Mouse (Mus musculus) limb, embryonic 12.5 days (tissue): ENCODE measurements at regions not wholly inside any gene's neighbourhood (a gene's known extent, or its start where the extent isn't known, plus 50 kb on each side); places are given as distances from the start of the nearest gene placed in this dataset.
"Not testable (repeated sequence)": the region's sequence is repeated elsewhere in the genome, so short reads cannot be mapped to it uniquely, and the experiment has no call there.

Experiments
- ATAC-seq: fragments of 200-750 bp; cut with Nextera tagmentation; 2 replicates; pipeline ENCODE4 v1.8.0; 2017; ENCODE audit warnings: low read depth, moderate TSS enrichment; ENCODE audit not compliant: insufficient number of reproducible peaks, insufficient read depth, low FRiP score, low TSS enrichment
- H3K27ac ChIP-seq: fragments of 300-500 bp; sonication (generic); 2 replicates; pipeline ENCODE4 v1.5.1; 2016; ENCODE audit warnings: mild to moderate bottlenecking, moderate library complexity
- H3K27me3 ChIP-seq: fragments of 300-500 bp; sonication (generic); 2 replicates; pipeline ENCODE4 v1.6.1; 2016; ENCODE audit warnings: mild to moderate bottlenecking, moderate library complexity
- H3K36me3 ChIP-seq: fragments of 300-500 bp; sonication (generic); 2 replicates; pipeline ENCODE4 v1.6.1; 2016; ENCODE audit warnings: mild to moderate bottlenecking, moderate library complexity
- H3K4me1 ChIP-seq: fragments of 300-500 bp; sonication (generic); replicated peaks from 2 replicates; pipeline ENCODE4 v1.6.1; 2016
- H3K4me2 ChIP-seq: fragments of 300-500 bp; sonication (generic); 2 replicates; pipeline ENCODE4 v1.6.1; 2016; ENCODE audit warnings: mild to moderate bottlenecking, moderate library complexity
- H3K4me3 ChIP-seq: fragments of 300-500 bp; sonication (generic); replicated peaks from 2 replicates; pipeline ENCODE4 v1.5.1; 2016; ENCODE audit warnings: mild to moderate bottlenecking
- H3K9ac ChIP-seq: fragments of 300-500 bp; sonication (generic); replicated peaks from 2 replicates; pipeline ENCODE4 v1.6.1; 2016; ENCODE audit warnings: mild to moderate bottlenecking, moderate library complexity
- H3K9me3 ChIP-seq: fragments of 300-500 bp; sonication (generic); 2 replicates; pipeline ENCODE4 v1.6.1; 2016; ENCODE audit warnings: mild to moderate bottlenecking, moderate library complexity
- WGBS: fragments of 180-500 bp; shearing (Covaris S2); methylation state at CpG from one replicate; pipeline ENCODE4 v1.1.7; 2016; 5-methylcytosine and 5-hydroxymethylcytosine counted together

DNA sequence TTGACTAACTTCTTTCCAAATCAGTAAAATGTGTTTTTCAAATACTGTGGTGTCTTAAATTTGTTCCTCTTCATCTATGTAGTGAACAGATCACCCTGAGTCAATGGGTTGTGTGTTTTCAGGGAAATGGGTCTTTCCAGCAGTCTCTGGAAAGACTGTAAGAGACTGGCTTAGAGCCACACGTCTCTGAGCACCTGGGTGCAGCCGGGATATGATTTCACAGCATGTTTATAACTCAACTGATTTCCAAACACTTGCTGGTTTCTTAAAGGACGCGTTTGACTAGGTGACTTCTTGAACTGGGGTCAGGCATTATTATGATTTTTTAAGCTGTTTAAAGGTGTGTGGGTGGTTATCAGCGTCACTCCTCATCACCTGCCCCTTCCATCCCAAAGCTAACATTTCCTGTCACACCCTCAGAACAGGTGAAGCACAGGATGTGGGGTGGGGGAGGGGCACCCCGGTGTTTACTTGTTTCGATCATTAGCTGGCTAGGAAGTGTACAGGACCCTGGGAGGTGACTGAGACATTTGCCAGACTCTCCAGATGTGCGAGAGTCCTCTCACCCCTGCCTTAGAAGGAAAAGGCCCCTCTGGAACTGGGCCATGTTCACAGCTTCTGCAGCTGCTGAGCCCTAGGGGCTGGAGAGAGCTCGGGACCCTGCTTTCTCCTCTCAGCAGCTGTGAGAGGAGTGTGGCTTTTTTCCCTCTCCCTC lies 229.8 kb downstream of the Cd109 start:
- Histone ChIP-seq H3K27me3 (no peaks in the 10 kb centered on the region), H3K36me3 (no peaks in the 10 kb centered on the region), H3K9me3 (no peaks in the 10 kb centered on the region), H3K4me1 (peaks cover 27% of the 10 kb centered on the region), H3K4me2 (peak overlapping the region; percentile 45), H3K27ac (peak overlapping the region; percentile 20), H3K9ac (no peak overlapping the region), H3K4me3 (no peak overlapping the region)
- WGBS, result 12% methylated on average over 9 of the region's 9 CpGs
- peak; percentile 96 for ATAC-seq

DNA sequence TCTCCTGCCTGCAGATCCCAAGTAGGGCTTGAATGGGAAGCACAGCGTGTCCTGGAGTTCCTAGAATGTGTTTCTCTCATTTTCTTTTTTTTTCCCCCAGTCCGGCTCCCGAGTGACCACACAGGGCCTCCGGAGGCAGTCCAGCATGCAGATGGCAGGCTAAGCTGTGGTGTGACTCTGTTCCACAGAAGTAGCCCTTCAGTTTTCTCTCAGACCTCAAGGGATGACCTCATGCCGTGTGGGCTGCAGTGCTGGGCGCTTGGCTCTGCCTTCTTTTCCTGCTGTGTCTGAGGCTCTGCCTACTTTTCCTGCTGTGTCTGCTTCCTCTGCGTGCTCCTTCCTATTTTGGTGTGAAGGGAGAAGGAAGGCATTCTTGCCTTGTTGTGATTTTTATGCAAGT lies 230.8 kb downstream of the Cd109 start:
- Histone ChIP-seq H3K9ac (no peak overlapping the region), H3K27me3 (no peaks in the 10 kb centered on the region), H3K4me2 (peak overlapping the region; percentile 45), H3K4me1 (peaks cover 27% of the 10 kb centered on the region), H3K36me3 (no peaks in the 10 kb centered on the region), H3K4me3 (0 out of 2 replicates have a peak overlapping the region, but pooled peaks have one; percentile 3), H3K27ac (peak overlapping the region; percentile 87), H3K9me3 (no peaks in the 10 kb centered on the region)
- WGBS, result 14% methylated on average over 7 of the region's 7 CpGs
- ATAC-seq, result peak; percentile 45; the same call in 1 of the 2 replicates

DNA sequence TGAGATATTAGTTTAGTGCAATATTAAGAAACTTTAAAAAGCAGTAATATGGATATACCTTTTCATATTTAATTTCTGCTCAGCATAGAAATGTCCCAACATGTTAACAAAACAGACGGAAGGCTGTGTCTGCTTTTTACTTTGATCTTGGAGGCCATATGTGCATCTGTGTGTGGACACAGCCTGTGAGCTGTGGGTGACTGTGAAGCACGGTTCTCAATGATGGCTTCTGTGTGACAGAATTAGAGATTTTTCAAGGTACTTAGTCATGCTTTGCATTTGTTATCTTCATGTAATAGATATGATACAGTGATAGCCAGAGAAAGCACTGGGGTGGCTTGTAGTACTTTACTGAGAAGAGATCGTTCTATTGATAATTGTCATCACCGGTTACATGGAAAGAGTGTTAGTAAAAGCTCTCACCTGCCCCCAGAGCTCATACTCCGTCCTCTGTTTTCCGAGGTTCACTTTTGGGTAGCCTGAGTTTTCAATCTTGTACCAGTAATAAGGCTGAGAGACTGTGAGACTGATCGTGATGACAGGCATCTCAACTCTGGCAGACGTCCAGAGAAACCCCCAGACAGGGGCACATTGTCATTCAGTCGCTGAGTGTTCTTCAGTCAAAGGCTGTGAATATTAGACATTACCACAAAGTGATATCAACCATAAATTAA lies 232.7 kb downstream of the Cd109 start:
- H3K9me3 ChIP-seq, result no peaks in the 10 kb centered on the region
- H3K4me2 ChIP-seq, result no peak overlapping the region
- 54% methylated on average over 9 of the region's 9 CpGs for whole genome bisulfite sequencing
- H3K4me3 ChIP-seq, result no peak overlapping the region
- no peak overlapping the region for H3K27ac ChIP-seq
- H3K9ac ChIP-seq, result no peak overlapping the region
- H3K4me1 ChIP-seq, result peaks cover 27% of the 10 kb centered on the region
- ATAC-seq, result no peak
- H3K36me3 ChIP-seq, result no peaks in the 10 kb centered on the region
- H3K27me3 ChIP-seq, result no peaks in the 10 kb centered on the region

DNA sequence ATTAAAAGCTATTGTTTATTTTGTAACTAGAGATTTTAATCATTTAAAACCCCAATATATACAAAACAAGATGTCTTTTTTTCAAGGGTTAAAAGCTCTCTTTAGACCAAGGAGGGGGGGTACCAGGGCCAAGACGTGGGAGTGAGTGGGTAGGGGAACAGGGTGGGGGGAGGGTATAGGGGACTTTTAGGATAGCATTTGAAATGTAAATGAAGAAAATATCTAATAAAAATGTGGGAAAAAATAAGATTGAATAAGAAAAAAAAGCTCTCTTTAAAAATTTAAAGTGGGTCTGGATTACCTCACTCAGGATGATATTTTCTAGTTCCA lies 233.2 kb downstream of the Cd109 start:
- H3K27me3 ChIP-seq, H3K36me3 ChIP-seq, H3K4me3 ChIP-seq, H3K9ac ChIP-seq, H3K4me2 ChIP-seq, ATAC-seq, H3K9me3 ChIP-seq, H3K27ac ChIP-seq: not testable (repeated sequence)
- WGBS, result 45% methylated on average over 1 of the region's 1 CpGs
- peaks cover 27% of the 10 kb centered on the region for H3K4me1 ChIP-seq

DNA sequence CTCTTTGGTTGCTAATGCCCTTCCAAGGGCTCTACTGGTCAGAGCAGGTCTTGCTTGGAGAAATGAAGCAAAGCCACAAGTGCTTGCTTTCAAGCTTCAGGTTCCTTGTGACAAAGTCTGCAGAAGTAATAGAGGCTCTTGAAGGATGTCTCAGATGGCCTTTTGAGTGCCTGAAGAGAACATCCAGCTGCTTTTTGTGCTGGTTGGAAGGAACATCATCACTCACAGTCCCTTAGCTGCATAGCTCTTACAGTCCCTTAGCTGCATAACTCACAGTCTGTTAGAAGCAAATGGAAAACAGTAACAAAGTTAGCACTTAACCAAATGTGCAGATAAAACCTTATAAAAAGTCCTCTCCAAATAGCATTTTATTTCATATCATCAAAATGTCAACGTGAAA lies 241.6 kb downstream of the Cd109 start:
- H3K27me3 ChIP-seq, result no peaks in the 10 kb centered on the region
- no peak for ATAC-seq
- 94% methylated on average over 1 of the region's 1 CpGs for WGBS
- H3K9ac ChIP-seq, result no peak overlapping the region
- no peaks in the 10 kb centered on the region for H3K4me1 ChIP-seq
- H3K9me3 ChIP-seq, result no peaks in the 10 kb centered on the region
- H3K36me3 ChIP-seq, result no peaks in the 10 kb centered on the region
- no peak overlapping the region for H3K27ac ChIP-seq
- H3K4me2 ChIP-seq, result no peak overlapping the region
- no peak overlapping the region for H3K4me3 ChIP-seq

DNA sequence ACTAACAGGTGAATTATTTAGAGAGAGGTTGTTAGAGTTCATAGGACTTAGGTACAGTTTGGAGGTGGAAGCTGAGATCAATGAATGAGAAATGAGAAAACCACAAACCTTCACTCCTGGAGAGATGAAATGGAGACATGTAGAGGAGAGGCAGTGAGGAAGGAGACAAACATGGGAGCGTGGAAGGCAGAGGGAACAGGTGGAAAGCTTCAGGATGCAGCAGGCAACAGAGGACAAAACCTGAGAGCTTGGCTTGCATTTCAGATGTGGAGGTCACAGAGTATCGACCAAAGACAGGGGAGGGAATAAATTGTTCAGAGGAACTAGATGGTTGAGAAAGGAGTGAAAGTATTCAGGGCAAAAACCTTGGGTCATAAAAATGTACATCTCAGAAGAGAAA lies 244.6 kb downstream of the Cd109 start:
- no peaks in the 10 kb centered on the region for H3K4me1 ChIP-seq
- ATAC-seq, result no peak
- no peak overlapping the region for H3K4me3 ChIP-seq
- no peaks in the 10 kb centered on the region for H3K27me3 ChIP-seq
- 88% methylated on average over 2 of the region's 2 CpGs for WGBS
- no peak overlapping the region for H3K4me2 ChIP-seq
- no peak overlapping the region for H3K9ac ChIP-seq
- H3K9me3 ChIP-seq, result no peaks in the 10 kb centered on the region
- no peak overlapping the region for H3K27ac ChIP-seq
- H3K36me3 ChIP-seq, result no peaks in the 10 kb centered on the region

DNA sequence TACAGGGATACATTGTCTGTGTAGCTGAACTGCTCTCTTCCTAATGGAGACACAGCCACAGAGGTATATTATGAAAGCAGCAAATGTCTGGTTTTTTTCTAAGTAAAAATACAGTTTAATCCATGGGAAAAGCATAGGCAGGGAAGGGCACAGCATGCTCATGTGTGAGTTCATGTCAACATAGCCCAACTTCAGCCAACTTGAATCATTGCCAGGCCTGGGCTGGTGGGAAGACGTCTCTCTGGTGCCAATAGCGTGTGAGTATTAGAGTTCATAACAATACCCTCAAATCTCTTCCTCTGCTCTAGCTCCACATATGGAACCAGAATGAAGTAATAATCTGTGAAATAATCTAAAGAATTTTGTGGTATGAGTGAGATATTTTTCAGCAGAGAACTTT lies 257.2 kb downstream of the Cd109 start:
- Histone ChIP-seq H3K9ac (no peak overlapping the region), H3K27ac (no peak overlapping the region), H3K4me3 (no peak overlapping the region), H3K27me3 (no peaks in the 10 kb centered on the region), H3K4me2 (no peak overlapping the region), H3K4me1 (peaks cover 8% of the 10 kb centered on the region; the same call in 1 of the 2 replicates), H3K9me3 (no peaks in the 10 kb centered on the region), H3K36me3 (no peaks in the 10 kb centered on the region)
- ATAC-seq, result no peak
- WGBS, result 78% methylated on average over 2 of the region's 2 CpGs

DNA sequence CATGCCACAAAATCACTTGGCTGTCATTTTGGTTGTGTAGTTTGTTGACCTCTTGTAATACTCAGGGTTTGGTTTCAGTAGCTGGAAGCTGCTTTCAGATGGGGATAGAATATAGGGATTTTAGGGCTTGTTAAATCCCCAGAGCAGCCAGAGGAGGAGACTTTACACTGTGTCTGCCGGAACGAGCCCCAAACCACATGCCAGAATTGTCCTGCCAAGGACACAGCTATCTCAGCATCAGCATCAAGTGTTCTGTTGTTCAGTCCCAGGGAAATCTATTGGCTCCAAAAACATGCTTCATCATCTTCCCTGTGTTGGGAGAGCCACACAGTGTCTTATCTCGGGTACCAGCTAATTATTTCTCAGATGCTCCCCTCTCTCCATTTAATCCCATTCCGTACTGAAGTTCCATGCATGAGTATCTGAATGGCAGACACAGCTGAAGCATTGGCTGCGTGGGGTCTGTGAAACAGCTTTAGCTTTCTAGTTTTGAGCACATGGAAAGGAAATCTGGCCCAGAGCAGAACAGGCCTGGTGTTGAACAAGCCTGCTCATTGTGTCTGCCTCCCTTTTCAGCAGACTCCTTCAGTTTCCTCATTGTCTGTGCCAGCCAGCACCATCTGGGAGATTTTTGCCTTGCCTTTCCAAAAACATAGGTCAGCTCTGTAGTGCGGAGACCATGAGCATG lies 264.8 kb downstream of the Cd109 start:
- H3K27ac ChIP-seq, result peak overlapping the region; percentile 73
- no peak overlapping the region for H3K9ac ChIP-seq
- no peaks in the 10 kb centered on the region for H3K9me3 ChIP-seq
- H3K36me3 ChIP-seq, result no peaks in the 10 kb centered on the region
- peaks cover 21% of the 10 kb centered on the region for H3K4me1 ChIP-seq
- H3K4me2 ChIP-seq, result no peak overlapping the region
- WGBS, result 56% methylated on average over 6 of the region's 6 CpGs
- H3K27me3 ChIP-seq, result no peaks in the 10 kb centered on the region
- ATAC-seq, result peak; percentile 56
- H3K4me3 ChIP-seq, result no peak overlapping the region

DNA sequence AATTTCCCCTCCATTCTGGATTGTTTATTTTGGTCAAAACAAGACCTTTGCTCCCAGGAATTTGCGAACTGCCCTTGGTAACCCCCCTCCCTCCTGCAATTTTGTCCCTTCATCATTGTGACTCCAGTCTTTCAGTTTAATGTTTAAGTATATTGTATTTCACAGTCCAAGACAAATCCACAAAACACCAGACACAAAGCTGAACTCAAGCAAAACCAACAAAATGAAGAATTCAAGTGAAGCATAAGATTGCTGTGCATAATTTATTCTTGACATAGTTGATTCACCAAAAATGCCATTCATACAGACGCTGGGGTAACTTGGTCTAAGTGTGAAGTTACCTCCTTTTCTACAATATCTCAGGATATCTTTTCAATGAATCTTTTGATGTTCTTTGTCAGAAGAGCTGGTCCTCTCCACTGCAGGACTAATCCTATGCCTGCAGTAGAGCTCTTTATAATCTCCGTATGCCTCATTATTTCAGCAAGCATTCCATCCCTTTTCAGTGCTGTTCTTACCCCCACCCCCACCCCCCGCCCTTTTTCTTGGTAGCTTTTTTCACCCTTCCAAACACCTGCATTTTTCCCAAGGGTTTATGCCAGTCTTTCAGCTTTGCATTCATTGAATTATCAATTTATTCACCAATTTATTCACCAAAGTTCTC lies 265.4 kb downstream of the Cd109 start:
- no peak overlapping the region for H3K4me3 ChIP-seq
- no peaks in the 10 kb centered on the region for H3K27me3 ChIP-seq
- no peaks in the 10 kb centered on the region for H3K36me3 ChIP-seq
- H3K27ac ChIP-seq, result peak overlapping the region; percentile 73
- peaks cover 21% of the 10 kb centered on the region for H3K4me1 ChIP-seq
- 62% methylated on average over 4 of the region's 4 CpGs for WGBS
- no peaks in the 10 kb centered on the region for H3K9me3 ChIP-seq
- no peak for ATAC-seq
- H3K4me2 ChIP-seq, result no peak overlapping the region
- no peak overlapping the region for H3K9ac ChIP-seq

DNA sequence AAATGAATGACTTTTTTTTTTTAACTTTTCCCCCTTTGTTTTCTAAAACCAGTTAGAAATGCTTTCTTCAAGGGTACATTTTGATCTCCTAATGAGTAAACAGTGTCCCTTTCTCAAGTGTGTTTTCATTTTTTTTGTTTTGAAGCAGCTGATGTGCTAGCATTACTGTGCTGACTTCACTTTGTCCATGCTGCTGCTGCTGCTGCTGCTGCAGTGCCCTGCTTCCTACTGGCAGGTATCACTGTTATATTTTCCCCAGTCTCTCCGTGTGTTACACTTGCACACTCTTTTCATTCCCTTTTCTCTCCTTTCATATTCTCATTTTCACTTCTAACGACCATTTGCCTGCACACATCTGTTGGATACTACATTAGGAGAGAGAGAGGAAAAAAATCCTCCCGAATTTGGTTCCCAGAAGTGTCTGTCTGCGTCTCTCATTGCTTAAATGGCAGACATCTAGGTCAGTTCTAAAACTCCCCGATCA lies 266.0 kb downstream of the Cd109 start:
- peaks cover 18% of the 10 kb centered on the region for H3K4me1 ChIP-seq
- no peaks in the 10 kb centered on the region for H3K36me3 ChIP-seq
- no peak overlapping the region for H3K4me2 ChIP-seq
- no peaks in the 10 kb centered on the region for H3K27me3 ChIP-seq
- 0 out of 2 replicates have a peak overlapping the region, but pooled peaks have one; percentile 41 for H3K27ac ChIP-seq
- H3K9ac ChIP-seq, result no peak overlapping the region
- no peak for ATAC-seq
- H3K4me3 ChIP-seq, result no peak overlapping the region
- no peaks in the 10 kb centered on the region for H3K9me3 ChIP-seq
- WGBS, result 64% methylated on average over 5 of the region's 5 CpGs

DNA sequence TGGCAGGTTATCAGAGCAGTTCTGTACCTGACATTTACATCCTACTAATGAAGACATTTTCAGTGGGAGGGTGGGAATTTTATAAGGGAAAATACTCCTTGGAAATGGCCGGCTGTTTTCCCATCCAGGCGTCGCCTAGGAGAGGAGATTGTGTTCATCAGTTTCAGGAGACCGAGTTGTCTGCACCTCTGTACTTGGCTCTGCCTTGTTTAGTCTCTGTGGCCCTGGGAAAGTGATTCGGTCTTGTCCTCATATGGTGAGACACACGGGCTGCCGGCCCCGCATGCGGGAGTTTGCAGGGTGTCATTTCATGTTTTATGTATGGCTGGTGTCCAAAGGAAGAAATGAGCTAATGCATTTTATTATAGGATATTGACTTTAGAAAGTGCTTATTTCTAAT lies 287.9 kb downstream of the Cd109 start:
- Histone ChIP-seq H3K27ac (peak overlapping the region; percentile 41; the same call in 1 of the 2 replicates), H3K4me1 (peaks cover 6% of the 10 kb centered on the region; the same call in 1 of the 2 replicates), H3K27me3 (no peaks in the 10 kb centered on the region), H3K36me3 (no peaks in the 10 kb centered on the region), H3K9me3 (no peaks in the 10 kb centered on the region), H3K9ac (no peak overlapping the region), H3K4me2 (no peak overlapping the region), H3K4me3 (no peak overlapping the region)
- ATAC-seq, result no peak
- WGBS, result 67% methylated on average over 9 of the region's 9 CpGs
